Mouse (Mus musculus) bone marrow macrophage, adult 2 months (primary cell): ENCODE results near the gene Tuba1b.

Experiments used
- CTCF ChIP-seq: IDR thresholded peaks from 2 replicates; pipeline ENCODE4 v1.5.1; 2012; ENCODE audit warnings: low read depth, mild to moderate bottlenecking, low read length, moderate library complexity
- POLR2A ChIP-seq: IDR thresholded peaks from 2 replicates; pipeline ENCODE4 v1.6.1; 2012; ENCODE audit warnings: mild to moderate bottlenecking, low read depth, low read length, borderline replicate concordance

DNA sequence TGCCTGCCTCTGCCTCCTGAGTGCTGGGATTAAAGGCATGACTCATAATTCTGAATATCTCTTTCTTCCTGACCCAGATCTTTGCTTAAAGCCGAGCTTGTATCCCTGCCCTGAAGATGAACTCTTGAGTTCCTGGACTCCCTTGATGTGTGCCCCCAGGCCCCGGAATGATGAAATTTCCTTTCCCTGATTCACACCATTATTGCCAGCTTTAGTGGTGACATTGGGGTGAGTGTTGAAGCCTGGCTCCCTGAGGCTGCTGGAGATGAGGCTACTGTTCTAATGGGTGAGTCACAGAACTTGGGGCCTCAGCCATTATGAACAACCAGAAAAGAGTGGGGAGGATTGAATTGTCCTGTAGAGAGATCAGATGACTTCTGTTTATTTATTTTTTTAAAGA lies 7.2 kb upstream of the Tuba1b start:
- TF ChIP-seq POLR2A (no peak), CTCF (no peak)
